Mouse (Mus musculus): ENCODE measurements around the gene Ptrh2. TPM values are rescaled to one million over a fixed set of nuclear protein-coding genes. Genes with fewer than 3 reads are reported as not detected.

The Ptrh2 gene
- polyA plus RNA-seq (2012; rRNA removed) = 4.0 and 6.0 TPM in 2 replicates

GRCm38 (mm10) chr11:86683395-86684125, at the start of gene Ptrh2, which contains the start of gene Vmp1:
Gene Ptrh2, plus strand, starts transcription at chr11:86683985.
Gene Vmp1, minus strand, starts transcription at chr11:86683836.
- DNase-seq = peak; percentile 96
- Histone ChIP-seq H3K4me3 (ENCODE audit: insufficient read depth, low read depth, low read length) (peak within 1 kb of the TSS; percentile 98), H3K27ac (ENCODE audit: insufficient read depth, low read depth, low read length) (peak within 1 kb of the TSS; percentile 81), H3K4me1 (ENCODE audit: control insufficient read depth, insufficient read depth, low read length) (peaks cover 5% of the 10 kb centered on the region), H3K27me3 (replicated peaks; ENCODE audit: control insufficient read depth, insufficient read depth, low read length) (no peaks in the 10 kb centered on the region), H3K36me3 (ENCODE audit: control insufficient read depth, insufficient read depth, low read length) (no peaks in the 10 kb centered on the region)
- WGBS = under 1% methylated on average over 56 of the region's 56 CpGs
- TF ChIP-seq POLR2A (IDR thresholded peaks at IDR 0.05; ENCODE audit: low read depth, low read length) (peak; percentile 51), CTCF (conservative IDR thresholded peaks at IDR 0.05; ENCODE audit: insufficient read depth, insufficient read length, low read depth, low read length) (no peak)

- WGBS = 89% methylated on average over 6 of the region's 6 CpGs
Measured at GRCm38 (mm10) chr11:86634396-86634795, 49.4 kb upstream of the Ptrh2 start.

GRCm38 (mm10) chr11:86637697-86638096, 46.1 kb upstream of the Ptrh2 start:
- no peaks in the 10 kb centered on the region for H3K36me3 ChIP-seq (ENCODE audit: control insufficient read depth, insufficient read depth, low read length)
- no peak for TF ChIP-seq CTCF (conservative IDR thresholded peaks at IDR 0.05; ENCODE audit: insufficient read depth, insufficient read length, low read depth, low read length)
- no peak for TF ChIP-seq POLR2A (IDR thresholded peaks at IDR 0.05; ENCODE audit: low read depth, low read length)
- no peak overlapping the region for H3K27ac ChIP-seq (ENCODE audit: insufficient read depth, low read depth, low read length)
- no peaks in the 10 kb centered on the region for H3K4me1 ChIP-seq (ENCODE audit: control insufficient read depth, insufficient read depth, low read length)
- DNase-seq = no peak
- no peak overlapping the region for H3K4me3 ChIP-seq (ENCODE audit: insufficient read depth, low read depth, low read length)
- 38% methylated on average over 2 of the region's 2 CpGs for WGBS
- no peaks in the 10 kb centered on the region for H3K27me3 ChIP-seq (replicated peaks; ENCODE audit: control insufficient read depth, insufficient read depth, low read length)

More at GRCm38 (mm10) chr11:86634396-86634795, 49.4 kb upstream of the Ptrh2 start:
- no peak for DNase-seq
- H3K4me1 ChIP-seq (ENCODE audit: control insufficient read depth, insufficient read depth, low read length) = 0 out of 2 replicates have a peak, but pooled peaks cover 4% of the 10 kb centered on the region
- no peaks in the 10 kb centered on the region for H3K27me3 ChIP-seq (replicated peaks; ENCODE audit: control insufficient read depth, insufficient read depth, low read length)
- no peaks in the 10 kb centered on the region for H3K36me3 ChIP-seq (ENCODE audit: control insufficient read depth, insufficient read depth, low read length)
- no peak overlapping the region for H3K4me3 ChIP-seq (ENCODE audit: insufficient read depth, low read depth, low read length)
- TF ChIP-seq POLR2A (IDR thresholded peaks at IDR 0.05; ENCODE audit: low read depth, low read length) = no peak
- TF ChIP-seq CTCF (conservative IDR thresholded peaks at IDR 0.05; ENCODE audit: insufficient read depth, insufficient read length, low read depth, low read length) = no peak
- H3K27ac ChIP-seq (ENCODE audit: insufficient read depth, low read depth, low read length) = no peak overlapping the region

- WGBS = 48% methylated on average over 4 of the region's 4 CpGs
- no peak overlapping the region for H3K27ac ChIP-seq (ENCODE audit: insufficient read depth, low read depth, low read length)
- no peak for DNase-seq
- no peaks in the 10 kb centered on the region for H3K4me1 ChIP-seq (ENCODE audit: control insufficient read depth, insufficient read depth, low read length)
- TF ChIP-seq POLR2A (IDR thresholded peaks at IDR 0.05; ENCODE audit: low read depth, low read length) (no peak), CTCF (conservative IDR thresholded peaks at IDR 0.05; ENCODE audit: insufficient read depth, insufficient read length, low read depth, low read length) (no peak)
- H3K36me3 ChIP-seq (ENCODE audit: control insufficient read depth, insufficient read depth, low read length) = 0 out of 2 replicates have a peak, but pooled peaks cover 1% of the 10 kb centered on the region
- H3K4me3 ChIP-seq (ENCODE audit: insufficient read depth, low read depth, low read length) = no peak overlapping the region
- H3K27me3 ChIP-seq (replicated peaks; ENCODE audit: control insufficient read depth, insufficient read depth, low read length) = no peaks in the 10 kb centered on the region
Measured at GRCm38 (mm10) chr11:86641714-86642113, 42.1 kb upstream of the Ptrh2 start.

- H3K27ac ChIP-seq (ENCODE audit: insufficient read depth, low read depth, low read length) = no peak overlapping the region
- no peaks in the 10 kb centered on the region for H3K4me1 ChIP-seq (ENCODE audit: control insufficient read depth, insufficient read depth, low read length)
- WGBS = 94% methylated on average over 4 of the region's 4 CpGs
- H3K36me3 ChIP-seq (ENCODE audit: control insufficient read depth, insufficient read depth, low read length) = 0 out of 2 replicates have a peak, but pooled peaks cover 1% of the 10 kb centered on the region
- TF ChIP-seq CTCF (conservative IDR thresholded peaks at IDR 0.05; ENCODE audit: insufficient read depth, insufficient read length, low read depth, low read length) (no peak), POLR2A (IDR thresholded peaks at IDR 0.05; ENCODE audit: low read depth, low read length) (no peak)
- DNase-seq = no peak
- H3K27me3 ChIP-seq (replicated peaks; ENCODE audit: control insufficient read depth, insufficient read depth, low read length) = no peaks in the 10 kb centered on the region
- H3K4me3 ChIP-seq (ENCODE audit: insufficient read depth, low read depth, low read length) = no peak overlapping the region
Measured at GRCm38 (mm10) chr11:86644553-86644952, 39.2 kb upstream of the Ptrh2 start.

GRCm38 (mm10) chr11:86646136-86646834, 37.5 kb upstream of the Ptrh2 start:
- no peaks in the 10 kb centered on the region for H3K27me3 ChIP-seq (replicated peaks; ENCODE audit: control insufficient read depth, insufficient read depth, low read length)
- no peaks in the 10 kb centered on the region for H3K4me1 ChIP-seq (ENCODE audit: control insufficient read depth, insufficient read depth, low read length)
- 0 out of 2 replicates have a peak, but pooled peaks cover 1% of the 10 kb centered on the region for H3K36me3 ChIP-seq (ENCODE audit: control insufficient read depth, insufficient read depth, low read length)
- TF ChIP-seq CTCF (conservative IDR thresholded peaks at IDR 0.05; ENCODE audit: insufficient read depth, insufficient read length, low read depth, low read length) (no peak), POLR2A (IDR thresholded peaks at IDR 0.05; ENCODE audit: low read depth, low read length) (no peak)
- 64% methylated on average over 7 of the region's 7 CpGs for WGBS
- DNase-seq = no peak
- no peak overlapping the region for H3K27ac ChIP-seq (ENCODE audit: insufficient read depth, low read depth, low read length)
- H3K4me3 ChIP-seq (ENCODE audit: insufficient read depth, low read depth, low read length) = no peak overlapping the region

Data from kidney, adult 2 months (tissue).